Mouse (Mus musculus): ENCODE measurements at regions not wholly inside any gene's neighbourhood (a gene's known extent, or its start where the extent isn't known, plus 50 kb on each side); places are given as distances from the start of the nearest gene placed in this dataset.

DNA sequence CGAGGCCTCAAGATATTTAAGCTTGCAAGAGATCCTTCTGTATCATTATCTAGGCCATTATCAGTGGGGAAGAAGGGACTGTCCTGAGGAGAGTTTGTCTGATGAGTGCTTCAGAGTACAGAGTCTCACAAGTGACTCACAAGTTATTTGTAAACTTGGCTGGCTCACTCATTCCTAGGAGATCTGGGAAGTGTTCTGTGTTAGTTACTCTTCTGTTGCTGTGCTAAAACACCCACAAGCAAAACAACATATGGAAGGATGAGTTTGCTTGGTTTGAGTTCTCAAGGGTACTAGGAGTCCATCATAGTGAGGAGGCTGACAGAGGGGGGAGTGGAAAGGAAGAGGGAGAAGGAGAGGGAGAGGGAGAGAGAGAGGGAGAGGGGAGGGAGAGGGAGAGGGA lies 224.0 kb upstream of the Adamts16 start:
- Histone ChIP-seq H3K36me3 (ENCODE audit: control insufficient read depth in 1 of 2, insufficient read depth in 2 of 2, low read length in 2 of 2) (no peaks in the 10 kb centered on the region), H3K9ac (ENCODE audit: control insufficient read depth, low read depth, low read length, poor library complexity, severe bottlenecking) (no peak overlapping the region), H3K4me1 (ENCODE audit: control insufficient read depth in 1 of 2, insufficient read depth in 2 of 2, low read length in 2 of 2) (no peaks in the 10 kb centered on the region), H3K4me3 (ENCODE audit: control insufficient read depth in 1 of 2, insufficient read depth in 1 of 2, low read depth in 2 of 2, low read length in 2 of 2) (no peak overlapping the region), H3K27me3 (ENCODE audit: control insufficient read depth in 1 of 2, insufficient read depth in 2 of 2, low read length in 2 of 2) (no peaks in the 10 kb centered on the region), H3K9me3 (replicated peaks; ENCODE audit: insufficient read depth, low read length) (no peaks in the 10 kb centered on the region), H3K79me2 (ENCODE audit: control insufficient read depth, insufficient read depth, low read length, poor library complexity) (no peaks in the 10 kb centered on the region), H3K27ac (ENCODE audit: control insufficient read depth, low read depth, low read length) (no peak overlapping the region)
- no peak for TF ChIP-seq CHD1 (IDR thresholded peaks at IDR 0.05; ENCODE audit: low read depth, low read length)
- TF ChIP-seq CHD2 (IDR thresholded peaks at IDR 0.05; ENCODE audit: low read length) = no peak
- TF ChIP-seq BHLHE40 (IDR thresholded peaks at IDR 0.05; ENCODE audit: borderline replicate concordance, low read depth, low read length) = no peak
- no peak for TF ChIP-seq NELFE (IDR thresholded peaks at IDR 0.05; ENCODE audit: low read depth, low read length)
- TF ChIP-seq MAZ (IDR thresholded peaks at IDR 0.05; ENCODE audit: low read depth, low read length) = no peak
- TF ChIP-seq ZMIZ1 (IDR thresholded peaks at IDR 0.05; ENCODE audit: low read depth, low read length) = no peak
- no peak for TF ChIP-seq GATA1 (IDR thresholded peaks at IDR 0.05; ENCODE audit: low read depth, low read length)
- TF ChIP-seq TAL1 (IDR thresholded peaks at IDR 0.05; ENCODE audit: low read length) = no peak
- TF ChIP-seq HCFC1 (IDR thresholded peaks at IDR 0.05; ENCODE audit: low read depth, low read length) = no peak
- TF ChIP-seq ELF1 (IDR thresholded peaks at IDR 0.05; ENCODE audit: low read depth, low read length) = no peak
- no peak for TF ChIP-seq ZKSCAN1 (IDR thresholded peaks at IDR 0.05; ENCODE audit: low read depth, low read length)
- no peak for TF ChIP-seq MXI1 (IDR thresholded peaks at IDR 0.05; ENCODE audit: low read depth, low read length)
- no peak for TF ChIP-seq TBP (IDR thresholded peaks at IDR 0.05; ENCODE audit: low read depth, low read length)
- TF ChIP-seq POLR2AphosphoS2 (IDR thresholded peaks at IDR 0.05; ENCODE audit: low read length) = no peak
- TF ChIP-seq TCF12 (IDR thresholded peaks at IDR 0.05; ENCODE audit: low read depth, low read length) = no peak
- TF ChIP-seq GABPA (IDR thresholded peaks at IDR 0.05; ENCODE audit: low read depth, low read length) = no peak
- no peak for TF ChIP-seq POLR2AphosphoS5 (IDR thresholded peaks at IDR 0.05; ENCODE audit: borderline replicate concordance, low read depth, low read length)
- no peak for TF ChIP-seq EP300 (IDR thresholded peaks at IDR 0.05; ENCODE audit: low read depth in 1 of 2, low read length in 2 of 2)
- TF ChIP-seq MAFK (IDR thresholded peaks at IDR 0.05; ENCODE audit: borderline replicate concordance, low read depth, low read length) = no peak
- no peak for DNase-seq (ENCODE audit: low read depth, low spot score)

DNA sequence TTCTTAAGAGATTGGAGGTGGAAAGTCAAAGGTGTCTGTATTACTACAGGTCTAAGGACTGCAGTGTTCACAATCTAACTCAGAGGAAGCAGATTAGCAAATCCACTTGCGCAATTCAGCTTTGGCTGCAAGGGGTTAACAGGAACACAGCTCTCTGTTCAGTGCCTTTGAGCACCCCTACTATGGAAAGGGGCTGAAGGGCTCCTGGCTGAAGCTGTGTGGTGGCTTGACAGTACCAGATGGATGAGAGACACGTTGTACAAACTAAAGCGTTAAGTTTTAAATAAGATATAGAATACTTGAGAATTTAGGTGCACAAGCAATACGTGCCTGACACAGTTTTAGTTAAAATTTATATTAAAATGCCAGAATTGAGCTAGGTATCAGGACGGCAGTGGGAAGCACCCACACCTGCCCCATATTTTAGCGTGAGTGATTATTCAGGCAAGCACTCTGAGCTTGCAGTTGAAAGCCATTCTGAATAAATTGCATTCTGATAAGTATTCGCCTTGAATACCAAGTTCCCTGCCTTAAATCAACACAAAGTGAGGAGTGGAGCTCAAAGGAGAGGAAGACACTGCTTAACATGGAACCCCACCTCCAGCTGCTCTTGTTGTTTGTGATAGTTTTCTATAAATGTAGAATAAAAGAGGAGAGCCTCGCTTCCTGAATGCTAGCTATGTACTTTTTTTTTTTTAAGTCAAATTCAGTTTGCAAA lies 223.1 kb upstream of the Adamts16 start:
- no peak overlapping the region for H3K27ac ChIP-seq (ENCODE audit: control insufficient read depth, low read depth, low read length)
- TF ChIP-seq MAFK (IDR thresholded peaks at IDR 0.05; ENCODE audit: borderline replicate concordance, low read depth, low read length) = no peak
- no peak for TF ChIP-seq JUND (IDR thresholded peaks at IDR 0.05; ENCODE audit: low read depth, low read length)
- TF ChIP-seq NELFE (IDR thresholded peaks at IDR 0.05; ENCODE audit: low read depth, low read length) = no peak
- TF ChIP-seq USF1 (IDR thresholded peaks at IDR 0.05; ENCODE audit: low read depth, low read length) = no peak
- TF ChIP-seq MYB (IDR thresholded peaks at IDR 0.05; ENCODE audit: low read depth, low read length) = no peak
- no peak for TF ChIP-seq MAX (IDR thresholded peaks at IDR 0.05; ENCODE audit: low read length)
- no peak for TF ChIP-seq TAL1 (IDR thresholded peaks at IDR 0.05; ENCODE audit: low read length)
- TF ChIP-seq MYC (IDR thresholded peaks at IDR 0.05; ENCODE audit: low read depth, low read length) = no peak
- no peak for TF ChIP-seq HCFC1 (IDR thresholded peaks at IDR 0.05; ENCODE audit: low read depth, low read length)
- no peak for TF ChIP-seq TBP (IDR thresholded peaks at IDR 0.05; ENCODE audit: low read depth, low read length)
- TF ChIP-seq GATA1 (IDR thresholded peaks at IDR 0.05; ENCODE audit: low read depth, low read length) = no peak
- no peak for TF ChIP-seq E2F4 (IDR thresholded peaks at IDR 0.05; ENCODE audit: borderline replicate concordance, low read depth, low read length)
- TF ChIP-seq SMC3 (IDR thresholded peaks at IDR 0.05; ENCODE audit: low read depth, low read length) = no peak
- no peak for TF ChIP-seq BHLHE40 (IDR thresholded peaks at IDR 0.05; ENCODE audit: borderline replicate concordance, low read depth, low read length)
- no peaks in the 10 kb centered on the region for H3K79me2 ChIP-seq (ENCODE audit: control insufficient read depth, insufficient read depth, low read length, poor library complexity)
- no peak overlapping the region for H3K4me3 ChIP-seq (ENCODE audit: control insufficient read depth in 1 of 2, insufficient read depth in 1 of 2, low read depth in 2 of 2, low read length in 2 of 2)
- H3K9me3 ChIP-seq (replicated peaks; ENCODE audit: insufficient read depth, low read length) = no peaks in the 10 kb centered on the region
- H3K27me3 ChIP-seq (ENCODE audit: control insufficient read depth in 1 of 2, insufficient read depth in 2 of 2, low read length in 2 of 2) = no peaks in the 10 kb centered on the region
- no peak for DNase-seq (ENCODE audit: low read depth, low spot score)
- H3K4me1 ChIP-seq (ENCODE audit: control insufficient read depth in 1 of 2, insufficient read depth in 2 of 2, low read length in 2 of 2) = no peaks in the 10 kb centered on the region
- no peaks in the 10 kb centered on the region for H3K36me3 ChIP-seq (ENCODE audit: control insufficient read depth in 1 of 2, insufficient read depth in 2 of 2, low read length in 2 of 2)
- H3K9ac ChIP-seq (ENCODE audit: control insufficient read depth, low read depth, low read length, poor library complexity, severe bottlenecking) = no peak overlapping the region
